Mouse (Mus musculus) Patski (cell line): ENCODE results near the gene Ccdc120. TPM values are rescaled to one million over a fixed set of nuclear protein-coding genes. Genes with fewer than 3 reads are reported as not detected.

Source experiments
- ATAC-seq: fragments of 100-300 bp; one replicate; pipeline ENCODE4 v1.8.0; 2021
- CTCF ChIA-PET: fragments of 350-600 bp; sonication (Branson Sonifier 250); formaldehyde crosslinking; loops from one replicate; lab custom pipeline; 2022; ENCODE audit warnings: inconsistent platforms; lab: Charles Lee
- POLR2A ChIA-PET: fragments of 350-600 bp; sonication (Branson Sonifier 250); formaldehyde crosslinking; loops from one replicate; lab custom pipeline; 2022; ENCODE audit warnings: antibody characterized with exemption, inconsistent platforms; lab: Charles Lee
- DNase-seq: peaks from one replicate; pipeline ENCODE4 v3.0.0-alpha.2; 2011; ENCODE audit warnings: low read depth, low spot score
- H3K27me3 ChIP-seq: fragments of 371-371 bp; one replicate; pipeline ENCODE4 v1.5.1; 2021
- CTCF ChIP-seq: fragments of 100-300 bp; IDR thresholded peaks from one replicate; pipeline ENCODE4 v1.5.1; 2021
- in situ Hi-C: fragments of 300-500 bp; cut with MboI; formaldehyde crosslinking; loops from 3 replicates; pipeline ENCODE4 v1.11.1; 2018; ENCODE audit warnings: low pct_unique_long_range_greater_than_20kb, mixed read lengths
- polyA plus RNA-seq: library from polyadenylated mRNA; unstranded; gene quantifications from one replicate; pipeline ENCODE4 v1.2.3, GENCODE M21; 2021

Ccdc120 gene
- polyA plus RNA-seq, 1 experiment from 2014 or later = 19.6 TPM

GRCm38 (mm10) chrX:7776329-7777082 is 25.8 kb upstream of the Ccdc120 start:
- peaks cover 3% of the 10 kb centered on the region for H3K27me3 ChIP-seq
- in situ Hi-C loops = no loop called here
- POLR2A ChIA-PET = no interaction called here
- no peak for DNase-seq
- TF ChIP-seq CTCF = no peak
- no peak for ATAC-seq
- CTCF ChIA-PET = interaction anchor here (1.1 to 1.7 kb wide), 2 partner anchors 9 to 22 kb away, joined by 3 to 5 read pairs; no protein-coding TSS in a partner anchor

GRCm38 (mm10) chrX:7775501-7776205 is 24.9 kb upstream of the Ccdc120 start:
- POLR2A ChIA-PET = interaction anchor here (0.8 kb wide), 1 partner anchor 12 kb away, joined by 3 read pairs; no protein-coding TSS in a partner anchor
- in situ Hi-C loops = no loop called here
- CTCF ChIA-PET = interaction anchor here (1.1 to 1.7 kb wide), 2 partner anchors 8 to 21 kb away, joined by 3 to 5 read pairs; no protein-coding TSS in a partner anchor

GRCm38 (mm10) chrX:7772766-7773165 is 22.1 kb upstream of the Ccdc120 start:
- CTCF ChIA-PET = no interaction called here
- DNase-seq = no peak
- in situ Hi-C loops = no loop called here
- POLR2A ChIA-PET = no interaction called here
- no peak for ATAC-seq
- TF ChIP-seq CTCF = no peak
- H3K27me3 ChIP-seq = peaks cover 3% of the 10 kb centered on the region

More at GRCm38 (mm10) chrX:7775501-7776205, 24.9 kb upstream of the Ccdc120 start:
- ATAC-seq = no peak
- DNase-seq = no peak
- no peak for TF ChIP-seq CTCF
- peaks cover 3% of the 10 kb centered on the region for H3K27me3 ChIP-seq

GRCm38 (mm10) chrX:7769302-7770017 is 18.8 kb upstream of the Ccdc120 start:
- CTCF ChIA-PET = interaction anchor here (1.2 kb wide), 1 partner anchor 9 kb away, joined by 3 read pairs; no protein-coding TSS in a partner anchor
- H3K27me3 ChIP-seq = peaks cover 2% of the 10 kb centered on the region
- no peak for TF ChIP-seq CTCF
- no peak for ATAC-seq
- in situ Hi-C loops = no loop called here
- POLR2A ChIA-PET = interaction anchor here (0.7 to 0.9 kb wide), 2 partner anchors 43 to 56 kb away, joined by 3 read pairs; no protein-coding TSS in a partner anchor
- DNase-seq = no peak

GRCm38 (mm10) chrX:7765764-7766163 is 15.1 kb upstream of the Ccdc120 start:
- peak; percentile 61 for ATAC-seq
- H3K27me3 ChIP-seq = no peaks in the 10 kb centered on the region
- TF ChIP-seq CTCF = no peak
- POLR2A ChIA-PET = no interaction called here
- CTCF ChIA-PET = no interaction called here
- in situ Hi-C loops = no loop called here
- DNase-seq = no peak

GRCm38 (mm10) chrX:7765281-7765670 is 14.6 kb upstream of the Ccdc120 start:
- ChIA-PET POLR2A (no interaction called here), CTCF (no interaction called here)
- no peak for TF ChIP-seq CTCF
- DNase-seq (no peak), ATAC-seq (no peak)
- no peaks in the 10 kb centered on the region for H3K27me3 ChIP-seq
- in situ Hi-C loops = no loop called here

GRCm38 (mm10) chrX:7764657-7765280 is 14.1 kb upstream of the Ccdc120 start:
- in situ Hi-C loops = no loop called here
- no peak for TF ChIP-seq CTCF
- POLR2A ChIA-PET = no interaction called here
- ATAC-seq = no peak
- no peaks in the 10 kb centered on the region for H3K27me3 ChIP-seq
- DNase-seq = no peak
- CTCF ChIA-PET = interaction anchor here (0.8 kb wide), 1 partner anchor 14 kb away, joined by 3 read pairs; the partner anchor contains the start of gene Ccdc120

- ChIA-PET POLR2A (interaction anchor here (0.6 kb wide), 1 partner anchor 12 kb away, joined by 3 read pairs; no protein-coding TSS in a partner anchor), CTCF (interaction anchor here (0.6 to 0.9 kb wide), 3 partner anchors 13 to 147 kb away, joined by 3 read pairs; partner anchors contain the start of gene Ccdc120)
- DNase-seq (no peak), ATAC-seq (no peak)
- no peaks in the 10 kb centered on the region for H3K27me3 ChIP-seq
- in situ Hi-C loops = no loop called here
- TF ChIP-seq CTCF = no peak
These were observed 13.1 kb upstream of the Ccdc120 start for GRCm38 (mm10) chrX:7763631-7764393.

- POLR2A ChIA-PET = interaction anchor here (0.6 kb wide), 1 partner anchor 13 kb away, joined by 3 read pairs; no protein-coding TSS in a partner anchor
- in situ Hi-C loops = no loop called here
- CTCF ChIA-PET = interaction anchor here (0.9 kb wide), 1 partner anchor 12 kb away, joined by 3 read pairs; the partner anchor contains the start of gene Ccdc120
- no peaks in the 10 kb centered on the region for H3K27me3 ChIP-seq
- no peak for TF ChIP-seq CTCF
- DNase-seq (no peak), ATAC-seq (peak; percentile 1)
These were observed 12.2 kb upstream of the Ccdc120 start for GRCm38 (mm10) chrX:7762921-7763197.
